Mouse (Mus musculus) bone marrow macrophage, adult 2 months (primary cell): ENCODE measurements around the gene Sirt4. TPM values are rescaled to one million over a fixed set of nuclear protein-coding genes. Genes with fewer than 3 reads are reported as not detected.

ENCODE experiments used
- H3K27ac ChIP-seq: 2 replicates; pipeline ENCODE4 v1.5.1; 2012; ENCODE audit warnings: low read depth, low read length; ENCODE audit not compliant: insufficient read depth
- H3K4me1 ChIP-seq: 2 replicates; pipeline ENCODE4 v1.6.1; 2012; ENCODE audit warnings: low read length; ENCODE audit not compliant: control insufficient read depth, insufficient read depth
- H3K4me3 ChIP-seq: 2 replicates; pipeline ENCODE4 v1.5.1; 2012; ENCODE audit warnings: mild to moderate bottlenecking, low read length, moderate library complexity; ENCODE audit not compliant: insufficient read depth
- CTCF ChIP-seq: IDR thresholded peaks from 2 replicates; pipeline ENCODE4 v1.5.1; 2012; ENCODE audit warnings: low read depth, mild to moderate bottlenecking, low read length, moderate library complexity
- POLR2A ChIP-seq: IDR thresholded peaks from 2 replicates; pipeline ENCODE4 v1.6.1; 2012; ENCODE audit warnings: mild to moderate bottlenecking, low read depth, low read length, borderline replicate concordance
- polyA plus RNA-seq: library from polyadenylated mRNA; stranded (reverse); fragments of >200 nt; gene quantifications from 2 replicates; pipeline ENCODE4 v1.2.4, GENCODE M21; 2012; ENCODE audit not compliant: missing spikeins, insufficient read depth, insufficient read length

The Sirt4 gene
- polyA plus RNA-seq, 1 experiment: 15.6 TPM

GRCm38 (mm10) chr5:115491771-115492322 lies 7.3 kb upstream of the Sirt4 start:
- TF ChIP-seq POLR2A: no peak
- Histone ChIP-seq H3K4me1 (peaks cover 16% of the 10 kb centered on the region), H3K4me3 (peak overlapping the region; percentile 43), H3K27ac (peak overlapping the region; percentile 25; the same call in 1 of the 2 replicates)

DNA sequence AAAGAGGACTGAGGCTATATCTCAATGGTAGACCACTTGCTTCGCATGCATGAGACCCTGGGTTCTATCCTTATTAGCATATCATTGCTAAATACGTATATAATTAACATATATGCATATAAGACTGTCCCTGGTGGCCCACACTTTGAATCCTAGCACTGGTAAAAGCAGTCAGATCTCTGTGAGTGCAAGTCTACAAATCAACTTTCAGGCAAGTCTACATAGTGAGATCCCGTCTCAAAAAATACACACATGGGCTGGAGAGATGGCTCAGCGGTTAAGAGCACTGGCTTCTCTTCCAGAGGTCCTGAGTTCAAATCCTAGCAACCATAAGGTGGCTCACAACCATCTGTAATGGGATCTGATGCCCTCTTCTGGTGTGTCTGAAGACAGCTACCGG lies 6.6 kb upstream of the Sirt4 start:
- Histone ChIP-seq H3K4me1 (peaks cover 16% of the 10 kb centered on the region), H3K27ac (no peak overlapping the region), H3K4me3 (no peak overlapping the region)
- TF ChIP-seq CTCF: no peak
- TF ChIP-seq POLR2A: no peak

DNA sequence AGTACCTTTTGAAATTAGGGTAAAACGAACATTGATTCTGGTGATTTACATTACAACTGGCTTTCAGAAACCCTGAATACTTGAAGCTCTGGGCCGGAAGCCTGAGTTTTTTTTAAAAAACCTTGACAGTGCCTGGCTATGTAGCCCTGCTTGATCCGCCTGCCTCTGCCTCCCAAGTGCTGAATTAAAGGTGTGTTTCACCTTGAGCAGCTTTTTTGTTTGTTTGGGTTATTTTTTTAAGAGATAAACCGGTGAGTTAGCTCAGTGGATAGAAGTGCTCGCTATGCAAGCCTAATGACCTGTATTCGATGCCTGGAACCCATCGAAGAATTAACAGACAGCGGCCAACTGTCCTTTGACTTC lies 6.1 kb upstream of the Sirt4 start:
- Histone ChIP-seq H3K4me3 (peak overlapping the region; percentile 12; the same call in 1 of the 2 replicates), H3K4me1 (peaks cover 16% of the 10 kb centered on the region), H3K27ac (no peak overlapping the region)
- TF ChIP-seq POLR2A (no peak; the same call in 1 of the 2 replicates), CTCF (no peak)

DNA sequence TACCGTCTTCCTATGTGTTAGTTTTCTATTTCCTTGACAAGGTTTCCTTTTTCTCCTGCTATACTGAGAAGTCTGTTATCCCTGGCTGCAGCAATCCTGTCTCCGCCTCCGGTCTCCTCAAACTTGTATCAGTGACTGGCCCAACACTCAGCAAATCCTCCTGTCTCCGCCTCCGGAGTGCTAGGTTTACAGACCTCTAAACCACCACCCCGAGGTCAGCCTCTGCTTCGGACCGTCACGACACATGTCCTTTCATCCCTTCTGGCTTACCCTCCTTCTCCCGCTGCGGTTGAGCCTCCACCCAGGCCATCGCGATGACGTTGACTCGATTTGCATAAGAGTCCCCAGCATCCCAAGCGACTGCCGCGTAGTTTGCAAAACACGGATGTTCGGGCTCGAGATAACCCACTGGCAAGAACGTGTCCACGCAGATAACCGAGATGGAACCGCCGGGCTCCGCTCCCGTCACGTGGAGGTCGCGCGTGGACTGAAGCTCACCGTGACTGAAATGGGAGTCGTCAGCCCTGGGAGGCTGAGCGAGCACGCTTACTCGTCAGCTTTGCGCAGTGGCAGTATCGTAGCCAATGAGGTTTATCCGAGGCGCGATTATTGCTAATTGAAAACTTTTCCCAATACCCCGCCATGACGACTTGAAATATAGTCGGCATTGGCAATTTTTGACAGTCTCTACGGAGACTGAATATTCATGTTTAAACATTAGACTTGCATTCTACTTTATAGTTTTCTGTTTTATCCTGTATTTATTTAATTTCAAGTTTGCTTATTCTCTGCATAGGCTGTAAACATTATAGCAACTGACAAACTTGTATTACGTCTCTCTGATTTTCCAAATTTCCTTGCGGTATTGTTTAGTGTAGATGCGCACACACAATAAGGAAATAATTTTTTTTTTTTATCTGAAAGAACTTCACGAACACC lies 5.4 kb upstream of the Sirt4 start:
- Histone ChIP-seq H3K4me1 (peaks cover 18% of the 10 kb centered on the region), H3K4me3 (peak overlapping the region; percentile 38), H3K27ac (peak overlapping the region; percentile 99)
- TF ChIP-seq POLR2A (peak; percentile 97), CTCF (no peak)

- Histone ChIP-seq H3K27ac (peak overlapping the region; percentile 99), H3K4me3 (peak overlapping the region; percentile 49), H3K4me1 (peaks cover 20% of the 10 kb centered on the region)
- TF ChIP-seq CTCF (no peak), POLR2A (peak; percentile 89)
Observed at GRCm38 (mm10) chr5:115488841-115489698, 4.5 kb upstream of the Sirt4 start.

DNA sequence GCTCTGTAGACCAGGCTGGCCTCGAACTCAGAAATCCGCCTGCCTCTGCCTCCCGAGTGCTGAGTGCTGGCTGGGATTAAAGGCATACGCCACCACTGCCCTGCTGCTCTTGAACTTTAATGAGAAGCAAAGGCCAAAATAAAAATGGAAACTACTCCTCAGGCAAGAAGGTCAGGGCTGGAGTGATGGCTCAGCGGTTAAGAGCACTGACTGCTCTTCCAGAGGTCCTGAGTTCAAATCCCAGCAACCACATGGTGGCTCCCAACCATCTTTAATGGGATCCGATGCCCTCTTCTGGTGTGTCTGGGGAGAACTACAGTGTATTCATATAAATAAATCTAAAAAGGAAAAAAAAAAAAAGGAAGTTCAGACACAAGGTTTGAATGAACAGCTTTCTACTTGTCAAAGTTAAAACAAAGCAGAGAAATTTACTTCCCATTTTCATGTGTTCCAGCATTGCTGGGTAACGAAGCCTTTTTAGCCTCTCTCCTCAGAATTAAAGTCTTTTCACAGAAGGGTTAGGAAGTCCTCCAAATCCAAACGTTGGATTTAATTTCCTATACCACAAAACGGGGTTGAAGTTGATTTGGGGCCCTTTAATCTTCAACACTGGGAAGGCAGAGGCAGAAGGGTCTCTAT lies 3.5 kb upstream of the Sirt4 start:
- peaks cover 16% of the 10 kb centered on the region for H3K4me1 ChIP-seq
- TF ChIP-seq POLR2A (no peak), CTCF (peak; percentile 50; the same call in 1 of the 2 replicates)
- H3K4me3 ChIP-seq: 0 out of 2 replicates have a peak overlapping the region, but pooled peaks have one; percentile 49
- H3K27ac ChIP-seq: peak overlapping the region; percentile 97

DNA sequence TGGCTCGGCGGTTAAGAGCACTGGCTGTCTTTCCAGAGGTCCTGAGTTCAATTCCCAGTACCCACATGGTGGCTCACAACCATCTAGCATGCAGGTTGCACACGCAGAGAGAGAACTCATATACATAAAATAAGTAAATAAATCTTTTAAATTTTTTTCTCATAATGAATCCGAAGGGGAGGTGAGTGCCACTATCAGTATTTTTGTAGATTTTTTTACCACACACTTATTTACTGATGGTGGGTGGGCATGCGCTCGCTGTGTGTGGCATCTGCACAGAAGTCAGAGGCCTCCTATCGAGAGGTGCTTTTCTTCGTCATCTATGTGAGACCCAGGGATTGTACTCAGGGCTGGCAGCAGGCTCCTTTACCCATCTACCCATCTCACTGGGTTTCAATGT lies 2.8 kb upstream of the Sirt4 start:
- no peak overlapping the region for H3K27ac ChIP-seq

DNA sequence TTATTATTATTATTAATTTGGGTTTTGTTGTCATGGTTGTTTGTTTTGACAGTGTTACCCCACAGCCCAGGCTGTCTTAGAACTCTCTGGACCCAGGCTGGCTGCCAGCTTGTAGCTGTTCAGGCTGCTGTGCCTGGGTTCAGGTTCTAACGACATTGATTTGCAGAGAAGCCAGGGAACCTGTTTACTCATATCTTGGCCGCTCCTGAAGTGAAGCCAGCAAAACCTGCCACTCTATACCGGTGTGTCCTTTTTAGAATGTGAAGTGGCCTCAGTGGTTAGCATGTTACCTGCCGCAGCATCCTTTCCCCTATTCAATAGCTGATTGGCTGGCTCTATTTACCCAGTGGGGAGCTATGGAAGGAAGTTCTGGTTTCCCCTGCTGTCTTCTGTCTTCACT lies 2.2 kb upstream of the Sirt4 start:
- Histone ChIP-seq H3K4me1 (peaks cover 12% of the 10 kb centered on the region), H3K27ac (no peak overlapping the region), H3K4me3 (no peak overlapping the region)
- TF ChIP-seq CTCF: no peak
- no peak for TF ChIP-seq POLR2A

More for the DNA sequence above, 2.8 kb upstream of the Sirt4 start:
- Histone ChIP-seq H3K4me1 (peaks cover 16% of the 10 kb centered on the region), H3K4me3 (no peak overlapping the region)
- TF ChIP-seq POLR2A (no peak), CTCF (no peak)

GRCm38 (mm10) chr5:115485489-115486205 lies 1.1 kb upstream of the Sirt4 start:
- Histone ChIP-seq H3K4me3 (no peak overlapping the region), H3K4me1 (peaks cover 12% of the 10 kb centered on the region), H3K27ac (no peak overlapping the region)
- no peak for TF ChIP-seq POLR2A
- TF ChIP-seq CTCF: no peak
